In the genomic region with DNA sequence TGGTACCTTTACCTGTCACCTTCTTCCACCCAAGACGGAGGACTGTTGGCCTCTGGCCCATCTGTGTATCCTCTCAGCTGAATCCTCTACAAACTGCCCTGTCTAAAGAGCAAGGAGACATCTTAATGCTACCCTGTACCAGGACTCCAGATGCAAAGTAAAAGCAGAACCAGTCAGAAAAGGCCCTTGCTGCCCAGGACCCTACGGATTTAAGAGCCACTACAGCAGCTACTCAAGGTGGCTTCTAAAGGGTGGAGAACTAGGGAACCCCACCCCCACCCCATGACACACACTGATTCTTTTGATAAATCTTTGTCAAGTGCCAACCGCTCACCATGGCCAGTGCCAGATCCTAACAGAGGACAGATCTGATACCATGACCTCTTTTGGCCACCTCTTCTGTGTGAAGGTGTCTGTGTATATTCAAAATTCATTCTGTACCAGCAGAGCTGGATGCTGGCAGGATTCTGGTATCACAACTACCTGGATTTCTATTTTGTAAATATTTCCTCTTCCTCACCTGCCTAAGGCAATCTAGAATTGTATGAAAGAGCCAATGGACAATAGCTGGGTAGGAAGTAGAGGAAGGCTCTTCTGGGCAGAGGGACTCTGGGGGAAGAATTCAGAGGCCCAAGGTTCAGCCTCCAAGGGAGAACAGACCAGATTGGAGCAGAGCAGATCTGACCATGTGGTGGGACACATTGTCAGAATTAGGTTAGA, we compare ENCODE assay signal across 21 mouse cellular contexts. TPM values are rescaled to one million over a fixed set of nuclear protein-coding genes. Genes with fewer than 3 reads are reported as not detected.
DNase-seq lines count a peak whose midpoint lies in the region; ATAC-seq and TF ChIP-seq lines count a peak whose summit lies in the region.
"Had no signal": no experiment of that assay in that cellular context is flagged by ENCODE, and none has a peak within 500 bp of the region (broad histone marks: within the 10 kb centered on the region; RNA-seq: fewer than 3 reads in every experiment).

No protein-coding gene starts in this region.

- 0 out of 2 replicates have a peak overlapping the region, but pooled peaks have one; percentile 29 for H3K27ac ChIP-seq in limb, embryonic 12.5 days
- no peak overlapping the region for H3K27ac ChIP-seq in limb, embryonic 10.5 days
- H3K27ac ChIP-seq in CH12.LX (ENCODE audit: insufficient read depth, low read depth): no peak overlapping the region
- H3K27ac ChIP-seq in MEL (ENCODE audit: control insufficient read depth, low read depth, low read length): no peak overlapping the region
- H3K27ac ChIP-seq: embryonic facial prominence, embryonic 10.5 days; embryonic facial prominence, embryonic 12.5 days; forebrain, embryonic 13.5 days; forebrain, embryonic 15.5 days had no signal

- H3K79me2 ChIP-seq in CH12.LX (replicated peaks; ENCODE audit: control insufficient read depth, extremely low read depth, insufficient read depth, poor library complexity, severe bottlenecking) (peaks cover 5% of the 10 kb centered on the region), MEL (ENCODE audit: control insufficient read depth, insufficient read depth, low read length, poor library complexity) (peaks cover 2% of the 10 kb centered on the region; the same call in 1 of the 2 replicates)

- H3K9ac ChIP-seq in limb, embryonic 12.5 days (replicated peaks): no peak overlapping the region
- H3K9ac ChIP-seq in CH12.LX (ENCODE audit: insufficient read depth, low read depth) (no peak overlapping the region), MEL (ENCODE audit: control insufficient read depth, low read depth, low read length, poor library complexity, severe bottlenecking) (no peak overlapping the region)
- H3K9ac ChIP-seq: embryonic facial prominence, embryonic 12.5 days; forebrain, embryonic 13.5 days; forebrain, embryonic 15.5 days; forebrain, postnatal 0 days had no signal

- TF ChIP-seq EP300 in CH12.LX (IDR thresholded peaks at IDR 0.05; ENCODE audit: low read length): no peak
- TF ChIP-seq EP300 in MEL (IDR thresholded peaks at IDR 0.05; ENCODE audit: low read depth in 1 of 2, low read length in 2 of 2): no peak

- DNase-seq in limb, embryonic 10.5 days (ENCODE audit: low spot score): no peak
- DNase-seq in CH12.LX (ENCODE audit: extremely low read depth) (no peak), MEL (ENCODE audit: low read depth, low spot score) (peak; percentile 43)
- DNase-seq in ovary, adult 18-20 months (ENCODE audit: low spot score): no peak
- DNase-seq: adrenal gland, adult 2 months; adrenal gland, postnatal 10 days; adrenal gland, postnatal 25 days; B cell, adult 2 months; cerebellum, adult 11-12 months; cerebellum, adult 2 months; cerebellum, adult 9-10 months; cerebellum, postnatal 10 days; cerebellum, postnatal 25 days; forebrain, postnatal 0 days had no signal

- no peak for ATAC-seq in limb, embryonic 12.5 days (ENCODE audit: insufficient number of reproducible peaks, insufficient read depth, low FRiP score, low TSS enrichment, low read depth)
- ATAC-seq: CD4-positive, CD25-positive, alpha-beta regulatory T cell, adult 4 months; forebrain, embryonic 13.5 days; forebrain, embryonic 15.5 days; forebrain, postnatal 0 days had no signal

- H3K4me3 ChIP-seq in limb, embryonic 12.5 days (replicated peaks): no peak overlapping the region
- H3K4me3 ChIP-seq in limb, embryonic 10.5 days: no peak overlapping the region
- H3K4me3 ChIP-seq in CH12.LX (replicated peaks in 1 of 3; ENCODE audit: low read depth in 2 of 3, low read length in 2 of 3, poor library complexity in 1 of 3) (no peak overlapping the region), MEL (ENCODE audit: control insufficient read depth in 1 of 2, insufficient read depth in 1 of 2, low read depth in 2 of 2, low read length in 2 of 2) (no peak overlapping the region)
- H3K4me3 ChIP-seq: embryonic facial prominence, embryonic 10.5 days; embryonic facial prominence, embryonic 12.5 days; forebrain, embryonic 13.5 days; forebrain, embryonic 15.5 days had no signal

- in situ Hi-C loops in CH12.LX (cut with MboI; ENCODE audit: low pct_ligation_motif_present, low pct_unique_long_range_greater_than_20kb, low sequenced_read_pairs): loop anchor here (10.0 to 25.0 kb wide), 2 partner anchors 148 to 284 kb away; no protein-coding TSS in a partner anchor

- TF ChIP-seq CTCF in CH12.LX (conservative IDR thresholded peaks at IDR 0.05 in 1 of 2, IDR thresholded peaks at IDR 0.05 in 1 of 2; ENCODE audit: low read depth in 2 of 2, low read length in 2 of 2) (no peak), MEL (IDR thresholded peaks at IDR 0.05 in 2 of 3, conservative IDR thresholded peaks at IDR 0.05 in 1 of 3; ENCODE audit: control insufficient read depth in 1 of 3, insufficient read depth in 1 of 3, low read depth in 2 of 3, low read length in 3 of 3, poor library complexity in 1 of 3, severe bottlenecking in 1 of 3) (no peak)

- H3K36me3 ChIP-seq in limb, embryonic 12.5 days: peaks cover 55% of the 10 kb centered on the region
- H3K36me3 ChIP-seq in limb, embryonic 10.5 days: peaks cover 65% of the 10 kb centered on the region
- peaks cover 36 to 63% of the 10 kb centered on the region in 2 experiments for H3K36me3 ChIP-seq in CH12.LX (replicated peaks in 1 of 2; ENCODE audit: control insufficient read depth in 1 of 2, insufficient read depth in 1 of 2, low read length in 1 of 2)
- H3K36me3 ChIP-seq in MEL (ENCODE audit: control insufficient read depth in 1 of 2, insufficient read depth in 2 of 2, low read length in 2 of 2): peaks cover 4 to 10% of the 10 kb centered on the region in 2 experiments

- dilution Hi-C loops in CH12.LX (cut with MboI; ENCODE audit: extremely low pct_ligation_motif_present, extremely low pct_unique_long_range_greater_than_20kb, low sequenced_read_pairs): no loop called here

- TF ChIP-seq POLR2A in CH12.LX (IDR thresholded peaks at IDR 0.05; ENCODE audit: low read depth, low read length): no peak; the same call in 1 of the 2 replicates
- TF ChIP-seq POLR2A in MEL (IDR thresholded peaks at IDR 0.05; ENCODE audit: control insufficient read depth in 1 of 2, insufficient read depth in 1 of 2, low read depth in 1 of 2, low read length in 2 of 2, poor library complexity in 1 of 2): peak in 1 of 2 experiments; percentile 48; a peak in 2 of 4 replicates

- no peaks in the 10 kb centered on the region for H3K27me3 ChIP-seq in limb, embryonic 12.5 days
- H3K27me3 ChIP-seq in limb, embryonic 10.5 days (ENCODE audit: low read depth, poor library complexity, severe bottlenecking): no peaks in the 10 kb centered on the region
- H3K27me3 ChIP-seq in CH12.LX (replicated peaks) (no peaks in the 10 kb centered on the region), MEL (ENCODE audit: control insufficient read depth in 1 of 2, insufficient read depth in 2 of 2, low read length in 2 of 2) (no peaks in the 10 kb centered on the region)
- H3K27me3 ChIP-seq: embryonic facial prominence, embryonic 12.5 days; forebrain, embryonic 13.5 days; forebrain, embryonic 15.5 days had no signal

- H3K9me3 ChIP-seq in limb, embryonic 12.5 days: no peaks in the 10 kb centered on the region
- H3K9me3 ChIP-seq in limb, embryonic 10.5 days (replicated peaks): no peaks in the 10 kb centered on the region
- H3K9me3 ChIP-seq in CH12.LX (replicated peaks; ENCODE audit: low read length) (no peaks in the 10 kb centered on the region), MEL (replicated peaks; ENCODE audit: insufficient read depth, low read length) (no peaks in the 10 kb centered on the region)
- H3K9me3 ChIP-seq: embryonic facial prominence, embryonic 10.5 days; embryonic facial prominence, embryonic 12.5 days; forebrain, embryonic 13.5 days; forebrain, embryonic 15.5 days; G1E had no signal

- WGBS in limb, embryonic 12.5 days: 76% methylated on average over 3 of the region's 3 CpGs
- WGBS in limb, embryonic 10.5 days: 89% methylated on average over 3 of the region's 3 CpGs

- H3K4me2 ChIP-seq in limb, embryonic 12.5 days: no peak overlapping the region
- H3K4me2 ChIP-seq in CH12.LX (ENCODE audit: insufficient read depth, low read depth, poor library complexity, severe bottlenecking): no peak overlapping the region
- H3K4me2 ChIP-seq: embryonic facial prominence, embryonic 12.5 days; forebrain, embryonic 13.5 days; forebrain, embryonic 15.5 days had no signal

- no peaks in the 10 kb centered on the region for H3K4me1 ChIP-seq in limb, embryonic 12.5 days (replicated peaks)
- no peaks in the 10 kb centered on the region for H3K4me1 ChIP-seq in limb, embryonic 10.5 days
- peaks cover 0 to 35% of the 10 kb centered on the region in 2 experiments; a peak in 2 of 4 replicates for H3K4me1 ChIP-seq in CH12.LX (ENCODE audit: control insufficient read depth in 1 of 2, insufficient read depth in 2 of 2)
- no peaks in the 10 kb centered on the region for H3K4me1 ChIP-seq in MEL (ENCODE audit: control insufficient read depth in 1 of 2, insufficient read depth in 2 of 2, low read length in 2 of 2)
- H3K4me1 ChIP-seq: embryonic facial prominence, embryonic 10.5 days; embryonic facial prominence, embryonic 12.5 days; forebrain, embryonic 13.5 days; forebrain, embryonic 15.5 days had no signal

- TF ChIP-seq RAD21 in CH12.LX (IDR thresholded peaks at IDR 0.05; ENCODE audit: low read depth, low read length) (no peak), MEL (IDR thresholded peaks at IDR 0.05; ENCODE audit: low read depth, low read length) (no peak)

RNA-seq across cellular contexts. Expression of a gene that starts 22.5 kb away (rescaled TPM):
- polyA plus RNA-seq in limb, embryonic 12.5 days (2016; fragmentation: Nextera tagmentation; extraction: Ambion mirVana): 6.3 and 7.7 TPM in 2 replicates
- polyA plus RNA-seq in limb, embryonic 10.5 days (2016; fragmentation: Nextera tagmentation; extraction: Ambion mirVana): 7.0 TPM in 2 replicates
- 0.04 TPM in 2 replicates for total RNA-seq in CH12.LX (2012; rRNA removed)
- not detected in 2 replicates for total RNA-seq in CH12.LX (2014; rRNA removed)
- 0.11 and 0.13 TPM in 2 replicates for polyA plus RNA-seq in CH12.LX (2012; ENCODE audit: insufficient read length, low read depth)
- not detected in 2 replicates for total RNA-seq in MEL (2012; rRNA removed)
- under 1 TPM in 1 of 2 experiments, not detected in 1; 0.06 TPM for polyA plus RNA-seq in MEL (2012; ENCODE audit: insufficient read depth in 1 of 2, insufficient read length in 2 of 2, low read depth in 1 of 2, low replicate concordance in 2 of 2, missing spikeins in 1 of 2)
- polyA plus RNA-seq: G1E had no signal

RNA-seq across cellular contexts. Expression of a gene that starts 46.7 kb away (rescaled TPM):
- 3.1 and 4.2 TPM in 2 replicates for polyA plus RNA-seq in limb, embryonic 12.5 days (2016; fragmentation: Nextera tagmentation; extraction: Ambion mirVana)
- polyA plus RNA-seq in limb, embryonic 10.5 days (2016; fragmentation: Nextera tagmentation; extraction: Ambion mirVana): 1.9 and 3.9 TPM in 2 replicates
- total RNA-seq in CH12.LX (2012; rRNA removed): 0.04 TPM in 1 of 2 replicates, not detected in the other
- total RNA-seq in CH12.LX (2014; rRNA removed): 0.30 TPM in 1 of 2 replicates, not detected in the other
- 0.27 TPM in 1 of 2 replicates, not detected in the other for polyA plus RNA-seq in CH12.LX (2012; ENCODE audit: insufficient read length, low read depth)
- total RNA-seq in MEL (2012; rRNA removed): not detected in 2 replicates
- polyA plus RNA-seq in MEL (2012; ENCODE audit: insufficient read depth in 1 of 2, insufficient read length in 2 of 2, low read depth in 1 of 2, low replicate concordance in 2 of 2, missing spikeins in 1 of 2): not detected
- total RNA-seq: G1E had no signal
- polyA plus RNA-seq: G1E had no signal

RNA-seq across cellular contexts. Expression of a gene that starts 56.7 kb away (rescaled TPM):
- polyA plus RNA-seq in limb, embryonic 12.5 days (2016; fragmentation: Nextera tagmentation; extraction: Ambion mirVana): 17.3 and 19.7 TPM in 2 replicates
- 10.7 and 12.6 TPM in 2 replicates for polyA plus RNA-seq in limb, embryonic 10.5 days (2016; fragmentation: Nextera tagmentation; extraction: Ambion mirVana)
- total RNA-seq in CH12.LX (2012; rRNA removed) (11.9 and 12.9 TPM in 2 replicates), CH12.LX (2014; rRNA removed) (10.7 and 11.4 TPM in 2 replicates), MEL (2012; rRNA removed) (15.0 and 15.6 TPM in 2 replicates)
- polyA plus RNA-seq in CH12.LX (2012; ENCODE audit: insufficient read length, low read depth) (13.6 and 18.4 TPM in 2 replicates), MEL (2012; ENCODE audit: insufficient read depth in 1 of 2, insufficient read length in 2 of 2, low read depth in 1 of 2, low replicate concordance in 2 of 2, missing spikeins in 1 of 2) (100 to 1,000 TPM in 1 of 2 experiments, 10 to 100 TPM in 1; 20.7 to 122 TPM)
